Mouse (Mus musculus) cortical plate, adult 2 months (tissue): ENCODE results near the gene Etv6.

Source experiments
- CTCF ChIP-seq: fragments of 200-500 bp; IDR thresholded peaks from 2 replicates; pipeline ENCODE4 v1.5.1; 2011; ENCODE audit warnings: mild to moderate bottlenecking, control low read depth, low read length; ENCODE audit not compliant: insufficient read depth; ENCODE audit errors: extremely low read depth
- POLR2A ChIP-seq: fragments of 200-500 bp; IDR thresholded peaks from 2 replicates; pipeline ENCODE4 v1.6.1; 2011; ENCODE audit warnings: mild to moderate bottlenecking, low read length, control low read depth; ENCODE audit not compliant: insufficient read depth; ENCODE audit errors: extremely low read depth

DNA sequence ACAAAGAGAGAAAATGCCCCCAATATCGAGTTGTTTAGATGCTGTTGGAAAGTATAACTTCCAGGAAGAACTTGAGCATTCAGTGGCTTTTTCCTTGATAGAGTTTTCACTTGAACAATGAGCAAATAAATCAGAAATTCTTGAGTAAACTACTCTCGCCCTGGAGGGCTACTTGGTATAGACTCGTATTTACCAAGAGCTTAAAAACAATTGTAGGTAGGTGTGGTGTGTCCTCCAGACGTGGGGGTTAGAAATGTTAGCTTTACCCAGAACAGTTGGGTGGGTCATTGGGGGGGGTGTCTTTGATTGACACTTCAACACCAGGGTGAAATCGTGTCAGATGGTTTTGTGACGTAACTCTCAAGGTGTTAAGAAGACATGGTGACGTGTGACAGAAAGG, 88.0 kb downstream of the Etv6 start:
- TF ChIP-seq CTCF (no peak), POLR2A (no peak)
